Mouse (Mus musculus): ENCODE measurements around the gene Eif2s3x.

GRCm38 (mm10) chrX:94233936-94234531 is 21.4 kb upstream of the Eif2s3x start:
- no peak for TF ChIP-seq MAFK (IDR thresholded peaks at IDR 0.05; ENCODE audit: insufficient read depth, low read depth, low read length)
- no peak for TF ChIP-seq HCFC1 (IDR thresholded peaks at IDR 0.05; ENCODE audit: borderline replicate concordance, insufficient read depth, low read length)
- TF ChIP-seq CHD2 (IDR thresholded peaks at IDR 0.05; ENCODE audit: low read depth, low read length): no peak

Measured in ES-E14 (cell line).